Mouse (Mus musculus): ENCODE data around the gene Olfr1496. TPM values are rescaled to one million over a fixed set of nuclear protein-coding genes. Genes with fewer than 3 reads are reported as not detected.

The Olfr1496 gene
- polyA plus RNA-seq, 1 experiment from 2014 or later, result not detected

GRCm38 (mm10) chr19:13830388-13830787 lies 52.7 kb downstream of the Olfr1496 start, which contains the start of gene Olfr1500:
Olfr1500 (minus strand) TSS chr19:13830488.
- Histone ChIP-seq H3K27me3 (replicated peaks) (no peaks in the 10 kb centered on the region), H3K9ac (no peak within 1 kb of the TSS), H3K4me3 (no peak within 1 kb of the TSS), H3K4me2 (no peak within 1 kb of the TSS), H3K9me3 (no peaks in the 10 kb centered on the region), H3K27ac (replicated peaks) (no peak within 1 kb of the TSS), H3K36me3 (no peaks in the 10 kb centered on the region), H3K4me1 (no peaks in the 10 kb centered on the region)
- no peak for ATAC-seq (ENCODE audit: extremely low read depth, insufficient number of reproducible peaks, low FRiP score, low TSS enrichment)

Other genes with a start within 250 kb of the Olfr1496 start
- gene Olfr1480, start 250.0 kb upstream of the Olfr1496 start, polyA plus RNA-seq (2015; fragmentation: Nextera tagmentation; extraction: Ambion mirVana), result not detected in 2 replicates
- gene Olfr1484, start 194.4 kb upstream of the Olfr1496 start, polyA plus RNA-seq (2015; fragmentation: Nextera tagmentation; extraction: Ambion mirVana), result not detected in 2 replicates
- gene Olfr1487, start 160.5 kb upstream of the Olfr1496 start, polyA plus RNA-seq (2015; fragmentation: Nextera tagmentation; extraction: Ambion mirVana), result not detected in 2 replicates
- gene Olfr1489, start 146.3 kb upstream of the Olfr1496 start, polyA plus RNA-seq (2015; fragmentation: Nextera tagmentation; extraction: Ambion mirVana), result not detected in 2 replicates
- not detected in 2 replicates for gene Olfr1490, start 126.8 kb upstream of the Olfr1496 start, polyA plus RNA-seq (2015; fragmentation: Nextera tagmentation; extraction: Ambion mirVana)
- gene Olfr1491, start 80.6 kb upstream of the Olfr1496 start, polyA plus RNA-seq (2015; fragmentation: Nextera tagmentation; extraction: Ambion mirVana), result not detected in 2 replicates
- gene Olfr1493-ps1, start 54.6 kb upstream of the Olfr1496 start, polyA plus RNA-seq (2015; fragmentation: Nextera tagmentation; extraction: Ambion mirVana), result not detected in 2 replicates
- gene Olfr1494, start 38.1 kb upstream of the Olfr1496 start, polyA plus RNA-seq (2015; fragmentation: Nextera tagmentation; extraction: Ambion mirVana), result not detected in 2 replicates
- gene Olfr1495, start 13.3 kb upstream of the Olfr1496 start, polyA plus RNA-seq (2015; fragmentation: Nextera tagmentation; extraction: Ambion mirVana), result not detected in 2 replicates
- not detected in 2 replicates for gene Olfr1497, start 20.3 kb downstream of the Olfr1496 start, polyA plus RNA-seq (2015; fragmentation: Nextera tagmentation; extraction: Ambion mirVana)
- gene Olfr1499, start 41.6 kb downstream of the Olfr1496 start, polyA plus RNA-seq (2015; fragmentation: Nextera tagmentation; extraction: Ambion mirVana), result not detected in 2 replicates
- gene Olfr1500, start 52.6 kb downstream of the Olfr1496 start, polyA plus RNA-seq (2015; fragmentation: Nextera tagmentation; extraction: Ambion mirVana), result not detected in 2 replicates
- not detected in 2 replicates for gene Olfr1501, start 72.8 kb downstream of the Olfr1496 start, polyA plus RNA-seq (2015; fragmentation: Nextera tagmentation; extraction: Ambion mirVana)
- not detected in 2 replicates for gene Olfr1502, start 83.9 kb downstream of the Olfr1496 start, polyA plus RNA-seq (2015; fragmentation: Nextera tagmentation; extraction: Ambion mirVana)
- not detected in 2 replicates for gene Olfr1504, start 120.0 kb downstream of the Olfr1496 start, polyA plus RNA-seq (2015; fragmentation: Nextera tagmentation; extraction: Ambion mirVana)
- gene Olfr1505, start 135.7 kb downstream of the Olfr1496 start, polyA plus RNA-seq (2015; fragmentation: Nextera tagmentation; extraction: Ambion mirVana), result not detected in 2 replicates

Measured in heart, embryonic 13.5 days (tissue).